Mouse (Mus musculus) cerebellum, postnatal 25 days (tissue): ENCODE measurements around the gene Klrc1.
"Not testable (repeated sequence)": the region's sequence is repeated elsewhere in the genome, so short reads cannot be mapped to it uniquely, and the experiment has no call there.

Experiments used
- DNase-seq, 2 experiments: peaks; one replicate each; pipeline ENCODE4 v3.0.0; 2021; ENCODE audit warnings: mixed read lengths in 2 of 2

The Klrc1 gene

GRCm38 (mm10) chr6:129678873-129679272 is at the start of gene Klrc1:
Gene Klrc1 (minus strand): TSS chr6:129678973.
- DNase-seq = no peak

- DNase-seq = no peak
Measured at GRCm38 (mm10) chr6:129727237-129727636, 48.5 kb upstream of the Klrc1 start.

- no peak for DNase-seq
Measured at GRCm38 (mm10) chr6:129721390-129721789, 42.6 kb upstream of the Klrc1 start.

GRCm38 (mm10) chr6:129720487-129720886 is 41.7 kb upstream of the Klrc1 start:
- DNase-seq = no peak

- no peak for DNase-seq
Measured at GRCm38 (mm10) chr6:129717032-129717431, 38.3 kb upstream of the Klrc1 start, which contains the start of gene Klri1. Gene Klri1 (minus strand): TSS chr6:129717132.

GRCm38 (mm10) chr6:129713566-129713965 is 34.8 kb upstream of the Klrc1 start:
- no peak for DNase-seq

GRCm38 (mm10) chr6:129691436-129691835 is 12.7 kb upstream of the Klrc1 start:
- not testable (repeated sequence) for DNase-seq

GRCm38 (mm10) chr6:129680379-129680778 is 1.6 kb upstream of the Klrc1 start:
- peak; percentile 1 to 2 for DNase-seq

GRCm38 (mm10) chr6:129661301-129661700 is 17.5 kb downstream of the Klrc1 start:
- not testable (repeated sequence) for DNase-seq

- not testable (repeated sequence) for DNase-seq
Measured at GRCm38 (mm10) chr6:129660589-129660988, 18.2 kb downstream of the Klrc1 start, which contains the start of gene Klrc2. Gene Klrc2 (minus strand): TSS chr6:129660689.

- not testable (repeated sequence) for DNase-seq
Measured at GRCm38 (mm10) chr6:129644054-129644453, 34.7 kb downstream of the Klrc1 start.

GRCm38 (mm10) chr6:129643237-129643636 is 35.5 kb downstream of the Klrc1 start, which contains the start of gene Klrc3:
Gene Klrc3 (minus strand): TSS chr6:129643337.
- not testable (repeated sequence) for DNase-seq

GRCm38 (mm10) chr6:129631046-129631445 is 47.7 kb downstream of the Klrc1 start:
- not testable (repeated sequence) for DNase-seq

- no peak for DNase-seq
Measured at GRCm38 (mm10) chr6:129623735-129624134, 55.0 kb downstream of the Klrc1 start, which contains the start of gene Klrk1. Gene Klrk1 (minus strand): TSS chr6:129623864.
